Mouse (Mus musculus) hindbrain, postnatal 0 days (tissue): ENCODE measurements around the gene Ncoa4. TPM values are rescaled to one million over a fixed set of nuclear protein-coding genes. Genes with fewer than 3 reads are reported as not detected.
"Not testable (repeated sequence)": the region's sequence is repeated elsewhere in the genome, so short reads cannot be mapped to it uniquely, and the experiment has no call there.

Source experiments
- ATAC-seq: fragments of 200-750 bp; cut with Nextera tagmentation; 2 replicates; pipeline ENCODE4 v1.8.0; 2017; ENCODE audit warnings: mild to moderate bottlenecking, moderate TSS enrichment, moderate library complexity
- DNase-seq: peaks from one replicate; pipeline ENCODE4 v3.0.0-alpha.2; 2015; ENCODE audit warnings: low spot score
- H3K27ac ChIP-seq: fragments of 300-500 bp; sonication (generic); 2 replicates; pipeline ENCODE4 v1.5.1; 2014; ENCODE audit warnings: mild to moderate bottlenecking
- H3K27me3 ChIP-seq: fragments of 300-500 bp; sonication (generic); 2 replicates; pipeline ENCODE4 v1.6.1; 2014; ENCODE audit warnings: low read length, mixed read lengths; ENCODE audit not compliant: insufficient read depth
- H3K36me3 ChIP-seq: fragments of 300-500 bp; sonication (generic); 2 replicates; pipeline ENCODE4 v1.6.1; 2014; ENCODE audit warnings: low read length, mixed read lengths; ENCODE audit not compliant: insufficient read depth
- H3K4me1 ChIP-seq: fragments of 300-500 bp; sonication (generic); 2 replicates; pipeline ENCODE4 v1.6.1; 2014; ENCODE audit warnings: antibody characterized with exemption, low read length, mixed read lengths; ENCODE audit not compliant: insufficient read depth
- H3K4me2 ChIP-seq: fragments of 300-500 bp; sonication (generic); 2 replicates; pipeline ENCODE4 v1.6.1; 2014; ENCODE audit warnings: low read depth, mild to moderate bottlenecking, low read length, moderate library complexity, mixed read lengths
- H3K4me3 ChIP-seq: fragments of 300-500 bp; sonication (generic); 2 replicates; pipeline ENCODE4 v1.5.1; 2014; ENCODE audit warnings: low read length
- H3K9ac ChIP-seq: fragments of 300-500 bp; sonication (generic); replicated peaks from 2 replicates; pipeline ENCODE4 v1.6.1; 2014; ENCODE audit warnings: mild to moderate bottlenecking, low read length, moderate library complexity, mixed read lengths
- H3K9me3 ChIP-seq: fragments of 300-500 bp; sonication (generic); 2 replicates; pipeline ENCODE4 v1.6.1; 2016; ENCODE audit warnings: low read length, mixed read lengths
- CTCF ChIP-seq: IDR thresholded peaks from 2 replicates; pipeline ENCODE4 v1.5.1; 2016; ENCODE audit warnings: antibody characterized with exemption, control low read depth, low read depth
- WGBS: fragments of 180-500 bp; shearing (Covaris S2); extraction: QIAGEN DNeasy Blood & Tissue Kit; methylation state at CpG from one replicate; pipeline ENCODE4 v1.1.7; 2014; 5-methylcytosine and 5-hydroxymethylcytosine counted together
- polyA plus RNA-seq: library from polyadenylated mRNA; unstranded; fragments of >200 nt; fragmentation: Nextera tagmentation; extraction: Ambion mirVana; gene quantifications from 2 replicates; pipeline ENCODE4 v1.2.1, GENCODE M21; 2015
- total RNA-seq: library from RNA; depleted of rRNA; stranded (reverse); fragments of >200 nt; gene quantifications from 2 replicates; pipeline ENCODE4 v1.2.3, GENCODE M21; 2014

The Ncoa4 gene
- total and polyA plus RNA-seq, 2 experiments from 2014 or later, result 82.3 to 171 TPM

DNA sequence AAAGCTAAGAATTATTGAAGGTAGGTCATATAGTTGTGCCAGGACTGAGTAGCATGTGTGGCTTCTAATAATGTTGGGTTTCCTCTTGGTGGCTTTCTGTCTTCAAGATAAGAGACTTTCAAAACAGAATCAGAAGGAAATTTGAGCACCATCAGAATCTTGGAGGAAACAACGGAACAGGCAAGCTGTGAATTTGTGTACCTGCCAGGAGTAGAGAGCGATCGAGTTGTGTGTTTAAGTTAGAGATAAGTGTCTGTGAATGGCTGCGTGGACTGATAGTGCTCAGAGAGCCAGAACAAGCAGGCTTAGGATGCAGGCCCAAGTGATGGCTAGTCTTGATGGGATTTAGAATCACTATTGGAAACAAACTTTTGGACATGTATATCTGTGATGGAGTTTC lies 27.8 kb upstream of the Ncoa4 start:
- Histone ChIP-seq H3K4me2 (no peak overlapping the region), H3K4me3 (no peak overlapping the region), H3K9ac (no peak overlapping the region), H3K27ac (no peak overlapping the region), H3K27me3 (no peaks in the 10 kb centered on the region), H3K9me3 (no peaks in the 10 kb centered on the region), H3K36me3 (no peaks in the 10 kb centered on the region), H3K4me1 (no peaks in the 10 kb centered on the region)
- 93% methylated on average over 4 of the region's 4 CpGs for WGBS
- ATAC-seq (no peak), DNase-seq (no peak)
- no peak for TF ChIP-seq CTCF

DNA sequence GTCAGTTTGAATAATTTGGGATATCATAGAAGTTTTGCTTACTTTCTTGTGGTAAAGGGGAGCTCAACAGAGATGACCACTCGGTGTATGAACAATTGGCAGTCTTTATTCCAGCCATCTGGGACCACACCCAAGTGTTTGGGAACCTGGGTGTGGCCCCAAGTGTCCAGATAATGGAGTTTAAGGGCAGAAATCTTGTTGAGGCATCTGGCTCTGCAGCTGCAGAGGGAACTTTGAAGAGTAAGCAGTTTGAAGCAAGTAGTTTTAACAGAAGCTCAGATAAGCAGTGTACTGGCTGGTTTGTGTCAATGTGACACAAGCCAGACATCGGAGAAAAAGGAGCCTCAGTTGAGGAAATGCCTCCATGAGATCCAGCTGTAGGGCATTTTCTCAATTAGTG lies 25.4 kb upstream of the Ncoa4 start:
- TF ChIP-seq CTCF, result no peak
- 79% methylated on average over 2 of the region's 2 CpGs for WGBS
- ATAC-seq (no peak), DNase-seq (no peak)
- H3K4me1 ChIP-seq, result no peaks in the 10 kb centered on the region
- no peak overlapping the region for H3K4me3 ChIP-seq
- H3K27ac ChIP-seq, result no peak overlapping the region
- H3K27me3 ChIP-seq, result no peaks in the 10 kb centered on the region
- H3K36me3 ChIP-seq, result no peaks in the 10 kb centered on the region
- H3K4me2 ChIP-seq, result no peak overlapping the region
- H3K9me3 ChIP-seq, result no peaks in the 10 kb centered on the region
- H3K9ac ChIP-seq, result no peak overlapping the region

DNA sequence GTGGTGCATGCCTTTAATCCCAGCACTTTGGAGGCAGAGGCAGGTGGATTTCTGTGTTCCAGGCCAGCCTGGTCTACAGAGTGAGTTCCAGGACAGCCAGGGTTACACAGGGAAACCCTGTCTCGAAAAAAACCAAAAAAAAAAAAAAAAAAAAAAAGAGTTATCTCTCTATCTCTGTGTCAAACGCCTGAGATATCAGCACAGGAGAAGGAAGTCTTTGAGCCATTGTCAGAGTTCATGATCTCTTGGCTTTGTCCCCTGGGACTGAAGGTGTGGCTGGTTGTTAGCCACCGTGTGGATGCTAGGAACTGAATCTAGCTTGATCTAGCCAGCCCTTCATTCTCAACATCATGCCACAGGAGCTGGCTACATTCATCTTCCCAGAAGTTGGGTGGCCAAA lies 23.2 kb upstream of the Ncoa4 start:
- not testable (repeated sequence) for H3K9ac ChIP-seq, H3K4me3 ChIP-seq, H3K4me2 ChIP-seq, H3K27me3 ChIP-seq, H3K36me3 ChIP-seq, ATAC-seq, DNase-seq, H3K4me1 ChIP-seq, H3K9me3 ChIP-seq, H3K27ac ChIP-seq
- WGBS, result 65% methylated on average over 3 of the region's 3 CpGs

DNA sequence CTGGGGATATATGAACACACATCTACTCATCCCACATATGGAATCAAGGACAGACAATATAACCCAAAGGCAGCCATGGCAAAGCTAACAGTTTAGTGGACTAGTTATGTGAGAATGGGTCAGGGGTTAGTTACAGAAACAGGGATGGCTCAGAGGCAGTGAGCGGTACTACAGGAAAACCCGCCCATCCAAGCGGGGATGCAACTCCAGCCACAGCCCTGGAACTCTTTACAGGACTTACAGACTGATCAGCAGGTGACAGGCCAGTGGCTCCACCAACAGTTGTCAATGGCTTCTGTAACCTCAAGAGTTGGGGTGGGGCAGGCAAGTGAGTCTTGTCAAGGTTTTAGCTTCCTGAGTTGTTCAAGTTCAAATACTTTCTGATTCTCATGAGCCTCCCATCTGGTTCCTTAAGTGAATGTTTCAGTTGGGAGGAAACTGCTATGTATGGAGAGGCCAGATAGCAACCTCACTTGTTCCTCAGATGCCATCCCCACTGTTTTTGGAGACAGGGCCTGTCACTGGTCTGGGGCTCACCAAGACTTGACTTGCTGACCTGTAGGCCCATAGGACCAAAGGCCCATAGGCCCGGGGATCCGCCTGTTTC lies 19.2 kb upstream of the Ncoa4 start:
- no peaks in the 10 kb centered on the region for H3K9me3 ChIP-seq
- H3K4me1 ChIP-seq, result no peaks in the 10 kb centered on the region
- H3K4me2 ChIP-seq, result no peak overlapping the region
- H3K36me3 ChIP-seq, result no peaks in the 10 kb centered on the region
- WGBS, result 72% methylated on average over 5 of the region's 5 CpGs
- ATAC-seq (no peak), DNase-seq (no peak)
- no peak for TF ChIP-seq CTCF
- H3K9ac ChIP-seq, result no peak overlapping the region
- no peaks in the 10 kb centered on the region for H3K27me3 ChIP-seq
- H3K27ac ChIP-seq, result no peak overlapping the region
- no peak overlapping the region for H3K4me3 ChIP-seq

DNA sequence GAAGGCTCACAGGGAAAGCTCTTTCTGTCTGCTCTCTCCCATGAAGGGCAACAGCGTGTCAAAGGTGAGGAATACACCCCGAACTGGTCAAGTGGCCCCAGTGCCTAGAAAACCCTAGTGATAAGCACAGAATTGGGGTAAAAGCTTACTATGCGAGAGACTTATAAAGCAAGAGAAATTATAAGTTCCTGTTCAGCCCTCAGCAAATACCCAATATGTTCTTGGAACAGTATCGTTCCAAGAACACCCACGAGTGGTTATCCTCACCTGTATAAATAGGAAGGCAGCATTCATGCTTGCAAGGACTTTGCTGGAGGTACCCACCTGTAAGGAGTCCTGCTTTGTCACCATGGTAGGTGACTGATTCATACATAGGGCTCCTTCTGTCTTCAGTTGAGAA lies 17.9 kb upstream of the Ncoa4 start, which contains the start of gene Msmb:
TSS of gene Msmb (plus strand) at position 301 of the 400 bp plus-strand sequence.
- no peak within 1 kb of the TSS for H3K4me2 ChIP-seq
- H3K36me3 ChIP-seq, result no peaks in the 10 kb centered on the region
- no peak for ATAC-seq
- TF ChIP-seq CTCF, result no peak
- H3K27me3 ChIP-seq, result no peaks in the 10 kb centered on the region
- H3K4me1 ChIP-seq, result no peaks in the 10 kb centered on the region
- H3K9me3 ChIP-seq, result no peaks in the 10 kb centered on the region
- H3K27ac ChIP-seq, result no peak within 1 kb of the TSS
- no peak for DNase-seq
- no peak within 1 kb of the TSS for H3K4me3 ChIP-seq
- 84% methylated on average over 5 of the region's 5 CpGs for WGBS
- no peak within 1 kb of the TSS for H3K9ac ChIP-seq

DNA sequence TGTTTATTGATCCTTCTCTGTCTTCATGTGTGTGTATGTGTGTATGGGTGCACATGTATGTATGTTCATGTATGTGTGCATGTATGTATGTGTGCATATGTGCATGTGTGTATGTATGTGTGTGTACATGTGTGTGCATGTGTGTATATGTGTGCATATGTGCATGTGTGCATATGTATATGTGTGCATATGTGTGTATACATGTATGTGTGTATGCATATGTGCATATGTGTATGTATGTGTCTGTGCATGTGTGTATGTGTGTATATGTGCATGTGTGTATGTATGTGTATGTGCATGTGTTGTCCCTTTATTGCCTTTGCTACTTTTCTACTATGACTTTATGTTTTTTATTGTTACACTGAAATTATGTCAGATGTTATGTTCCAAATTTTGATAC lies 14.9 kb upstream of the Ncoa4 start:
- H3K27ac ChIP-seq, result no peak overlapping the region
- no peaks in the 10 kb centered on the region for H3K36me3 ChIP-seq
- no peaks in the 10 kb centered on the region for H3K4me1 ChIP-seq
- 0 out of 2 replicates have a peak, but pooled peaks cover 4% of the 10 kb centered on the region for H3K9me3 ChIP-seq
- H3K27me3 ChIP-seq, result no peaks in the 10 kb centered on the region
- H3K4me2 ChIP-seq, result no peak overlapping the region
- ATAC-seq, result no peak
- no peak for TF ChIP-seq CTCF
- DNase-seq, result no peak
- H3K4me3 ChIP-seq, result no peak overlapping the region
- no peak overlapping the region for H3K9ac ChIP-seq

DNA sequence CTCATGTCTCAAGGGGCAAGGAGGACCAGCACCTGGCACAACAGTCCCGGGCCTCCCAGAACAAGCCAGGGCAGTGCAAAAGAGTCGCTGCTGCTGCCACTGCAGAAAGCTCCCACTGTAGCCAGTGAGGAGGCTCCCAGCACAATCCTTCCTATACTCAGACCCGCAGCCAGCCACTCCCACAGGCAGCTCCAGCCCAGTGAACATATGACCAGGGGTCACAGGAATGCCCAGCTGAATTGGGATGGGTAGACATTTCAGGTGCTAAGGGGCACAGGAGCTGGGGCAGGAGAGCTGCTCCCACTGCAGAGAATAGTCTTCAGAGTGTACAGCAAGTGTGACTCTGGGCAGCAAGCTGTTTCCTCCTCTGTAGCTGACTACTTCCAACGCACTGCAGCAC lies 14.3 kb upstream of the Ncoa4 start:
- no peak for DNase-seq
- ATAC-seq, result no peak
- no peak overlapping the region for H3K9ac ChIP-seq
- no peak overlapping the region for H3K27ac ChIP-seq
- H3K4me3 ChIP-seq, result no peak overlapping the region
- no peaks in the 10 kb centered on the region for H3K4me1 ChIP-seq
- no peaks in the 10 kb centered on the region for H3K27me3 ChIP-seq
- 0 out of 2 replicates have a peak, but pooled peaks cover 4% of the 10 kb centered on the region for H3K9me3 ChIP-seq
- TF ChIP-seq CTCF, result no peak
- no peak overlapping the region for H3K4me2 ChIP-seq
- 72% methylated on average over 4 of the region's 4 CpGs for WGBS
- H3K36me3 ChIP-seq, result no peaks in the 10 kb centered on the region
